Mouse (Mus musculus) MEL (cell line): ENCODE data around the gene Gm42878. TPM values are rescaled to one million over a fixed set of nuclear protein-coding genes. Genes with fewer than 3 reads are reported as not detected.

ENCODE experiments used
- DNase-seq: peaks from one replicate; pipeline ENCODE4 v3.0.0; 2011; ENCODE audit warnings: low read depth, low spot score
- H3K27ac ChIP-seq: 2 replicates; pipeline ENCODE4 v1.5.1; 2012; ENCODE audit warnings: low read depth, mild to moderate bottlenecking, control low read depth, low read length, moderate library complexity; ENCODE audit not compliant: control insufficient read depth
- H3K27me3 ChIP-seq, 2 experiments: fragments of 150-350 bp in 1 of 2; sonication (generic) in 1 of 2; 2 replicates each; pipeline ENCODE4 v1.6.1; 2012; ENCODE audit warnings: low read length in 2 of 2, mild to moderate bottlenecking in 2 of 2, improper control_type of control experiment in 1 of 2, moderate library complexity in 1 of 2; ENCODE audit not compliant: insufficient read depth in 2 of 2, control insufficient read depth in 1 of 2
- H3K36me3 ChIP-seq, 2 experiments: 2 replicates each; pipeline ENCODE4 v1.6.1; 2012 to 2014; ENCODE audit warnings: low read length in 2 of 2, improper control_type of control experiment in 1 of 2, inconsistent platforms in 1 of 2, mild to moderate bottlenecking in 1 of 2; ENCODE audit not compliant: insufficient read depth in 2 of 2, control insufficient read depth in 1 of 2
- H3K4me1 ChIP-seq, 2 experiments: fragments of 150-350 bp in 1 of 2; sonication (generic) in 1 of 2; 2 replicates each; pipeline ENCODE4 v1.6.1; 2012; ENCODE audit warnings: low read length in 2 of 2, improper control_type of control experiment in 1 of 2, mild to moderate bottlenecking in 1 of 2; ENCODE audit not compliant: insufficient read depth in 2 of 2, control insufficient read depth in 1 of 2
- H3K4me3 ChIP-seq, 2 experiments: fragments of 150-350 bp in 1 of 2; sonication (generic) in 1 of 2; 2 replicates each; pipeline ENCODE4 v1.5.1; 2012; ENCODE audit warnings: low read depth in 2 of 2, low read length in 2 of 2, mild to moderate bottlenecking in 2 of 2, moderate library complexity in 2 of 2, control low read depth in 1 of 2, improper control_type of control experiment in 1 of 2; ENCODE audit not compliant: control insufficient read depth in 1 of 2, insufficient read depth in 1 of 2
- H3K79me2 ChIP-seq: 2 replicates; pipeline ENCODE4 v1.6.1; 2012; ENCODE audit warnings: mild to moderate bottlenecking, low read length, moderate library complexity; ENCODE audit not compliant: control insufficient read depth, poor library complexity, insufficient read depth
- H3K9ac ChIP-seq: 2 replicates; pipeline ENCODE4 v1.6.1; 2012; ENCODE audit warnings: low read depth, mild to moderate bottlenecking, control low read depth, low read length, moderate library complexity; ENCODE audit not compliant: control insufficient read depth, poor library complexity, severe bottlenecking
- H3K9me3 ChIP-seq: fragments of 150-350 bp; sonication (generic); replicated peaks from 2 replicates; pipeline ENCODE4 v1.6.1; 2012; ENCODE audit warnings: mild to moderate bottlenecking, low read length, improper control_type of control experiment, moderate library complexity; ENCODE audit not compliant: insufficient read depth
- CTCF ChIP-seq, 3 experiments: IDR thresholded peaks in 2 of 3; conservative IDR thresholded peaks in 1 of 3; 2 replicates each; pipeline ENCODE4 v1.5.1; 2011 to 2012; ENCODE audit warnings: low read length in 3 of 3, low read depth in 2 of 3, mild to moderate bottlenecking in 2 of 3, improper control_type of control experiment in 1 of 3, inconsistent platforms in 1 of 3, mixed read lengths in 1 of 3, moderate library complexity in 1 of 3; ENCODE audit not compliant: control insufficient read depth in 1 of 3, insufficient read depth in 1 of 3, poor library complexity in 1 of 3, severe bottlenecking in 1 of 3
- EP300 ChIP-seq, 2 experiments: IDR thresholded peaks; 2 replicates each; pipeline ENCODE4 v1.6.1; 2011; ENCODE audit warnings: improper control_type of control experiment in 2 of 2, low read length in 2 of 2, low read depth in 1 of 2, mild to moderate bottlenecking in 1 of 2
- GATA1 ChIP-seq: IDR thresholded peaks from 2 replicates; pipeline ENCODE4 v1.6.1; 2011; ENCODE audit warnings: low read depth, low read length, improper control_type of control experiment
- MAX ChIP-seq: IDR thresholded peaks from 2 replicates; pipeline ENCODE4 v1.6.1; 2011; ENCODE audit warnings: low read length, improper control_type of control experiment
- MXI1 ChIP-seq: IDR thresholded peaks from 2 replicates; pipeline ENCODE4 v1.6.1; 2011; ENCODE audit warnings: mild to moderate bottlenecking, low read depth, low read length, improper control_type of control experiment
- NRF1 ChIP-seq: IDR thresholded peaks from 2 replicates; pipeline ENCODE4 v1.6.1; 2014; ENCODE audit warnings: low read depth, mild to moderate bottlenecking, inconsistent platforms, low read length, improper control_type of control experiment, moderate library complexity; ENCODE audit not compliant: poor library complexity, insufficient read depth, severe bottlenecking
- POLR2AphosphoS5 ChIP-seq: IDR thresholded peaks from 2 replicates; pipeline ENCODE4 v1.6.1; 2012; ENCODE audit warnings: low read depth, borderline replicate concordance, mild to moderate bottlenecking, inconsistent platforms, low read length, moderate library complexity, mixed read lengths
- RAD21 ChIP-seq: IDR thresholded peaks from 2 replicates; pipeline ENCODE4 v1.6.1; 2011; ENCODE audit warnings: mild to moderate bottlenecking, low read depth, low read length, improper control_type of control experiment
- RCOR1 ChIP-seq: IDR thresholded peaks from 2 replicates; pipeline ENCODE4 v1.6.1; 2012; ENCODE audit warnings: low read depth, mild to moderate bottlenecking, inconsistent platforms, low read length, improper control_type of control experiment
- SMC3 ChIP-seq: IDR thresholded peaks from 2 replicates; pipeline ENCODE4 v1.6.1; 2011; ENCODE audit warnings: low read depth, low read length, improper control_type of control experiment
- TAL1 ChIP-seq: IDR thresholded peaks from 2 replicates; pipeline ENCODE4 v1.6.1; 2012; ENCODE audit warnings: mild to moderate bottlenecking, inconsistent platforms, low read length, moderate library complexity, mixed read lengths
- UBTF ChIP-seq: IDR thresholded peaks from 2 replicates; pipeline ENCODE4 v1.6.1; 2012; ENCODE audit warnings: low read depth, mild to moderate bottlenecking, inconsistent platforms, low read length, improper control_type of control experiment, moderate library complexity, borderline replicate concordance; ENCODE audit not compliant: insufficient read depth
- USF1 ChIP-seq: IDR thresholded peaks from 2 replicates; pipeline ENCODE4 v1.6.1; 2014; ENCODE audit warnings: low read depth, mild to moderate bottlenecking, inconsistent platforms, low read length, improper control_type of control experiment, moderate library complexity
- ZKSCAN1 ChIP-seq: IDR thresholded peaks from 2 replicates; pipeline ENCODE4 v1.6.1; 2012; ENCODE audit warnings: low read depth, mild to moderate bottlenecking, inconsistent platforms, low read length, improper control_type of control experiment, moderate library complexity
- ZMIZ1 ChIP-seq: IDR thresholded peaks from 2 replicates; pipeline ENCODE4 v1.6.1; 2012; ENCODE audit warnings: low read depth, mild to moderate bottlenecking, inconsistent platforms, low read length, improper control_type of control experiment, moderate library complexity
- ZNF384 ChIP-seq: IDR thresholded peaks from 2 replicates; pipeline ENCODE4 v1.6.1; 2012; ENCODE audit warnings: low read depth, mild to moderate bottlenecking, inconsistent platforms, low read length, improper control_type of control experiment
- polyA plus RNA-seq, 2 experiments: library from polyadenylated mRNA; stranded (reverse) in 1 of 2; unstranded in 1 of 2; fragments of >175 nt in 1 of 2; fragments of >200 nt in 1 of 2; gene quantifications; 2 replicates each; pipeline versions ENCODE4 v1.2.1 to v1.2.4; 2012; ENCODE audit warnings: low replicate concordance in 2 of 2, low read depth in 1 of 2; ENCODE audit not compliant: insufficient read length in 2 of 2, insufficient read depth in 1 of 2, missing spikeins in 1 of 2
- total RNA-seq: library from RNA; depleted of rRNA; stranded (reverse); fragments of 300-350 nt; gene quantifications from 2 replicates; pipeline ENCODE4 v1.2.3, GENCODE M21; 2012

The Gm42878 gene
- total and polyA plus RNA-seq, 3 experiments, result not detected

- Histone ChIP-seq H3K4me3 (no peak overlapping the region), H3K36me3 (peaks cover 2 to 25% of the 10 kb centered on the region in 2 experiments; a peak in 3 of 4 replicates), H3K9ac (no peak overlapping the region), H3K4me1 (peaks cover 4 to 12% of the 10 kb centered on the region in 2 experiments), H3K27ac (no peak overlapping the region), H3K27me3 (no peaks in the 10 kb centered on the region), H3K9me3 (no peaks in the 10 kb centered on the region), H3K79me2 (peaks cover 44% of the 10 kb centered on the region)
- no peak for TF ChIP-seq EP300 (IDR thresholded peaks at IDR 0.05; ENCODE audit: low read depth in 1 of 2, low read length in 2 of 2)
- no peak for TF ChIP-seq NRF1
- TF ChIP-seq ZNF384, result peak; percentile 75
- no peak for TF ChIP-seq TAL1
- TF ChIP-seq MXI1, result no peak
- TF ChIP-seq USF1, result no peak
- DNase-seq, result no peak
Measured at GRCm38 (mm10) chr5:121543370-121543769, 1.9 kb downstream of the Gm42878 start.

- peak; percentile 22 for DNase-seq
- Histone ChIP-seq H3K79me2 (peaks cover 44% of the 10 kb centered on the region), H3K9me3 (no peaks in the 10 kb centered on the region), H3K27ac (no peak overlapping the region), H3K4me1 (peaks cover 4 to 7% of the 10 kb centered on the region in 2 experiments), H3K9ac (no peak overlapping the region), H3K36me3 (peaks cover 10 to 18% of the 10 kb centered on the region in 2 experiments), H3K4me3 (no peak overlapping the region), H3K27me3 (no peaks in the 10 kb centered on the region)
- TF ChIP-seq POLR2AphosphoS5 (no peak), RCOR1 (peak; percentile 89), ZMIZ1 (no peak), RAD21 (no peak), MAX (peak; percentile 16; the same call in 1 of the 2 replicates), CTCF (IDR thresholded peaks at IDR 0.05 in 2 of 3, conservative IDR thresholded peaks at IDR 0.05 in 1 of 3; ENCODE audit: control insufficient read depth in 1 of 3, insufficient read depth in 1 of 3, low read depth in 2 of 3, low read length in 3 of 3, poor library complexity in 1 of 3, severe bottlenecking in 1 of 3) (peak in 1 of 3 experiments; percentile 13; a peak in 1 of 6 replicates), ZKSCAN1 (no peak), GATA1 (no peak)
Measured at GRCm38 (mm10) chr5:121541235-121541634, 4.0 kb downstream of the Gm42878 start.

DNA sequence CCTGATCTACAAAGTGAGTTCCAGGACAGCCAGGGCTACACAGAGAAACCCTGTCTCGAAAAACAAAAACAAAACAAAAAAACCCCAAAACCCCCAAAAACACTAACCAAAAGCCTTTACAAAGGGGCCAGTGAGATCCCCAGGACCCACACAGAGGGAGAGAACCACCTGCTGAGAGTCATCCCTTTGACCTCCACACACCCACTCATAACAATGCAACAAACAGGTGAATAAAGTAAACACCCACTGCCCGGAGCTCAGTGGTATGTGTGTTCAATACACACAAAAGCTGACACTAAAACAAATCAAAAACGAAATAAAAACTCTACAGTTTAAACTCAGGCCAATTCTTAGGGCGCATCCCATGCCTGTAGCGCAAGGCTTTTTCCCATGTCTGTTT, 5.2 kb downstream of the Gm42878 start:
- no peak overlapping the region for H3K4me3 ChIP-seq
- no peaks in the 10 kb centered on the region for H3K9me3 ChIP-seq
- H3K4me1 ChIP-seq, result peaks cover 4 to 7% of the 10 kb centered on the region in 2 experiments
- H3K36me3 ChIP-seq, result peaks cover 10 to 18% of the 10 kb centered on the region in 2 experiments
- no peak for DNase-seq
- TF ChIP-seq UBTF (no peak), SMC3 (no peak)
- no peak overlapping the region for H3K9ac ChIP-seq
- no peak overlapping the region for H3K27ac ChIP-seq
- peaks cover 36% of the 10 kb centered on the region for H3K79me2 ChIP-seq
- no peaks in the 10 kb centered on the region for H3K27me3 ChIP-seq
